ENCODE assay signal across 8 mouse cellular contexts in the genomic region with DNA sequence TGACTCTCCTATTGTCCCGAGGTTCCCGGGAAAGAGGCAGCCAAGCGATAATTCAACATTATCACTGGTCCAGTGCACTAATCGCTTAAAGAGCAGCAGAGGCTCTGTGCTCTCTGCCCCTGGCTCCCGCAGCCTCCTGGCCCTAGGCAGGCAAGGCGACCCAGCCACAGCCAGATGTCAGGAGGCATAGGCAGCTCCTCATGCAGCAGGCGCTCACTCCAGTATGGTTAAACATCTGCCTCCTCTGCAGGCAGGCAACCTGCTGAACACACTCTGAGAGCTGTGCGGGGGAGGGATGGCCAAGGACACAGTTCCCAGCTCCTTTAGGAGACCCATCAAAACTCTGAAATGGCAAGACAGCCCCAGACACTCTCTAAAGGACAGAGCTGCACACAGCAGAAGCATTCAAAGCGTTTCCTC.
DNase-seq lines count a peak whose midpoint lies in the region; ATAC-seq lines count a peak whose summit lies in the region.

No protein-coding gene starts in this region.

- peaks cover 39% of the 10 kb centered on the region for H3K4me1 ChIP-seq in forebrain, embryonic 12.5 days
- peaks cover 31% of the 10 kb centered on the region for H3K4me1 ChIP-seq in hindbrain, embryonic 13.5 days (replicated peaks)
- H3K4me1 ChIP-seq in neural tube, embryonic 14.5 days (ENCODE audit: control insufficient read depth, insufficient read depth, low read length), result peaks cover 19% of the 10 kb centered on the region; the same call in 1 of the 2 replicates

- H3K36me3 ChIP-seq in forebrain, embryonic 12.5 days (replicated peaks), result no peaks in the 10 kb centered on the region
- no peaks in the 10 kb centered on the region for H3K36me3 ChIP-seq in hindbrain, embryonic 13.5 days
- H3K36me3 ChIP-seq in neural tube, embryonic 14.5 days (ENCODE audit: control insufficient read depth, insufficient read depth, low read length), result no peaks in the 10 kb centered on the region

- peak overlapping the region; percentile 18 for H3K4me3 ChIP-seq in forebrain, embryonic 12.5 days (replicated peaks)
- peak overlapping the region; percentile 25 for H3K4me3 ChIP-seq in hindbrain, embryonic 13.5 days
- peak overlapping the region; percentile 14 for H3K4me3 ChIP-seq in neural tube, embryonic 14.5 days (ENCODE audit: low read depth, low read length)

- H3K9ac ChIP-seq in forebrain, embryonic 12.5 days, result 0 out of 2 replicates have a peak overlapping the region, but pooled peaks have one; percentile 25
- peak overlapping the region; percentile 31; the same call in 1 of the 2 replicates for H3K9ac ChIP-seq in hindbrain, embryonic 13.5 days
- 0 out of 2 replicates have a peak overlapping the region, but pooled peaks have one; percentile 17 for H3K9ac ChIP-seq in neural tube, embryonic 14.5 days (replicated peaks; ENCODE audit: low read depth, low read length)

- peak; percentile 83 for ATAC-seq in forebrain, embryonic 12.5 days (ENCODE audit: low FRiP score)
- ATAC-seq in hindbrain, embryonic 13.5 days (ENCODE audit: low FRiP score), result peak; percentile 61
- peak; percentile 86 for ATAC-seq in neural tube, embryonic 14.5 days (ENCODE audit: low read depth)
- no peak for ATAC-seq in CD4-positive, CD25-positive, alpha-beta regulatory T cell, adult 4 months

- peak overlapping the region; percentile 52 for H3K4me2 ChIP-seq in forebrain, embryonic 12.5 days
- H3K4me2 ChIP-seq in hindbrain, embryonic 13.5 days, result peak overlapping the region; percentile 58
- peak overlapping the region; percentile 54 for H3K4me2 ChIP-seq in neural tube, embryonic 14.5 days (ENCODE audit: low read depth, low read length)

- H3K27me3 ChIP-seq in forebrain, embryonic 12.5 days, result 0 out of 2 replicates have a peak, but pooled peaks cover 6% of the 10 kb centered on the region
- H3K27me3 ChIP-seq in hindbrain, embryonic 13.5 days, result 0 out of 2 replicates have a peak, but pooled peaks cover 4% of the 10 kb centered on the region
- H3K27me3 ChIP-seq in neural tube, embryonic 14.5 days (ENCODE audit: control insufficient read depth, insufficient read depth, low read length), result no peaks in the 10 kb centered on the region

- no peaks in the 10 kb centered on the region for H3K9me3 ChIP-seq in forebrain, embryonic 12.5 days
- H3K9me3 ChIP-seq in hindbrain, embryonic 13.5 days, result no peaks in the 10 kb centered on the region
- H3K9me3 ChIP-seq in neural tube, embryonic 14.5 days (ENCODE audit: control insufficient read depth, low read length), result no peaks in the 10 kb centered on the region

- peak overlapping the region; percentile 85 for H3K27ac ChIP-seq in forebrain, embryonic 12.5 days
- peak overlapping the region; percentile 53 for H3K27ac ChIP-seq in hindbrain, embryonic 13.5 days
- 0 out of 2 replicates have a peak overlapping the region, but pooled peaks have one; percentile 24 for H3K27ac ChIP-seq in neural tube, embryonic 14.5 days (ENCODE audit: low read depth, low read length)

- 5% methylated on average over 9 of the region's 9 CpGs for WGBS in forebrain, embryonic 12.5 days
- WGBS in hindbrain, embryonic 13.5 days, result 8% methylated on average over 9 of the region's 9 CpGs
- WGBS in neural tube, embryonic 14.5 days, result 7% methylated on average over 9 of the region's 9 CpGs

- DNase-seq in kidney, postnatal 14 days, result peak; percentile 6
- DNase-seq in kidney, adult 8-10 months, result no peak
- no peak for DNase-seq in lung, postnatal 36 days
- no peak for DNase-seq in spleen, adult 18-20 months

Comparison
In these comparisons a context has a peak if more than half of its experiments do, and no peak if none do; other contexts are left out.
1. H3K27ac ChIP-seq: peak in every context shown above with its lines; median percentile 85 in forebrain, embryonic 12.5 days; 53 in hindbrain, embryonic 13.5 days; 24 in neural tube, embryonic 14.5 days.